27 mouse cellular contexts compared by ENCODE assay signal in genomic region chr1:134162510-134163225, GRCm38 (mm10). TPM values are rescaled to one million over a fixed set of nuclear protein-coding genes. Genes with fewer than 3 reads are reported as not detected.
A peak's percentile ranks its signal among the peaks of the same experiment; 100 is the strongest.
DNase-seq lines count a peak whose midpoint lies in the region.
"Had no signal": no experiment of that assay in that cellular context is flagged by ENCODE, and none has a peak within 500 bp of the region (broad histone marks: within the 10 kb centered on the region; RNA-seq: fewer than 3 reads in every experiment).

No protein-coding gene starts in this region.

- DNase-seq in lung, adult 18-20 months = peak; percentile 46 to 71
- no peak for DNase-seq in lung, postnatal 4 days
- peak; percentile 42 for DNase-seq in 416B (ENCODE audit: low read depth)
- peak; percentile 36 for DNase-seq in ES-CJ7 (ENCODE audit: low read depth, low spot score)
- DNase-seq in lung, postnatal 10 days = peak; percentile 15
- no peak for DNase-seq in thymus, postnatal 0 days (ENCODE audit: low spot score)
- DNase-seq in urinary bladder, adult 18-20 months (ENCODE audit: low spot score in 2 of 2) = no peak
- DNase-seq in kidney, postnatal 14 days = no peak
- DNase-seq: adrenal gland, postnatal 10 days; cerebellum, adult 8-10 months; cerebellum, postnatal 25 days; forebrain, postnatal 0 days; gastrocnemius, postnatal 25 days; heart, adult 18-20 months; heart, postnatal 36 days; layer of hippocampus, adult 9-11 months; right cerebral cortex, postnatal 4 days; thymus, adult 2 months had no signal

RNA-seq across cellular contexts. Expression of gene Chil1, which starts 19.3 kb away (rescaled TPM):
- 5.3 and 5.9 TPM in 2 replicates for polyA plus RNA-seq in thymus, postnatal 0 days (2015; fragmentation: Nextera tagmentation; extraction: Ambion mirVana)

RNA-seq across cellular contexts. Expression of gene Mybph, which starts 30.6 kb away (rescaled TPM):
- polyA plus RNA-seq in thymus, postnatal 0 days (2015; fragmentation: Nextera tagmentation; extraction: Ambion mirVana) = 0.76 and 0.82 TPM in 2 replicates
- polyA plus RNA-seq: macrophage; spleen, adult 2 months; urinary bladder, adult 2 months had no signal

RNA-seq across cellular contexts. Expression of gene Chit1, which starts 51.6 kb away (rescaled TPM):
- polyA plus RNA-seq in thymus, postnatal 0 days (2015; fragmentation: Nextera tagmentation; extraction: Ambion mirVana) = 0.72 and 1.1 TPM in 2 replicates
- polyA plus RNA-seq: embryonic facial prominence, embryonic 10.5 days; forebrain, embryonic 12.5 days; hindbrain, embryonic 12.5 days; intestine, embryonic 15.5 days; large intestine, adult 2 months; limb, embryonic 10.5 days; macrophage; spleen, adult 2 months; urinary bladder, adult 2 months had no signal

Comparison
In these comparisons a context has a peak if more than half of its experiments do, and no peak if none do; other contexts are left out.
1. DNase-seq: peak in lung, adult 18-20 months (2 of 2), 416B (single experiment), ES-CJ7 (single experiment) and lung, postnatal 10 days (single experiment); none in lung, postnatal 4 days (0 of 2), thymus, postnatal 0 days (single experiment), urinary bladder, adult 18-20 months (0 of 2) and kidney, postnatal 14 days (single experiment).